In genomic region chr4:111420031-111420430, GRCm38 (mm10) we compare ENCODE assay signal across 16 mouse cellular contexts. TPM values are rescaled to one million over a fixed set of nuclear protein-coding genes. Genes with fewer than 3 reads are reported as not detected.
A peak's percentile ranks its signal among the peaks of the same experiment; 100 is the strongest.
DNase-seq lines count a peak whose midpoint lies in the region; ATAC-seq lines count a peak whose summit lies in the region.
"Had no signal": no experiment of that assay in that cellular context is flagged by ENCODE, and none has a peak within 500 bp of the region (broad histone marks: within the 10 kb centered on the region; RNA-seq: fewer than 3 reads in every experiment).

No protein-coding gene starts in this region.

- H3K4me3 ChIP-seq in heart, embryonic 10.5 days: no peak overlapping the region
- H3K4me3 ChIP-seq: erythroblast, embryonic 14.5 days; heart, embryonic 13.5 days; hindbrain, embryonic 13.5 days; liver, embryonic 13.5 days; neural tube, embryonic 12.5 days had no signal

- 91% methylated on average over 3 of the region's 3 CpGs for WGBS in heart, embryonic 10.5 days

- H3K27me3 ChIP-seq in heart, embryonic 10.5 days (ENCODE audit: insufficient read depth, poor library complexity, severe bottlenecking): no peaks in the 10 kb centered on the region
- H3K27me3 ChIP-seq: heart, embryonic 13.5 days; hindbrain, embryonic 13.5 days; neural tube, embryonic 12.5 days had no signal

- no peak for ATAC-seq in erythroblast, adult 5-6 weeks (replicated peaks; ENCODE audit: low FRiP score, poor library complexity, severe bottlenecking)

- H3K4me1 ChIP-seq in heart, embryonic 10.5 days: peaks cover 24% of the 10 kb centered on the region; the same call in 1 of the 2 replicates
- H3K4me1 ChIP-seq: liver, embryonic 13.5 days had no signal

- peaks cover 22% of the 10 kb centered on the region for H3K36me3 ChIP-seq in heart, embryonic 10.5 days
- H3K36me3 ChIP-seq: liver, embryonic 13.5 days had no signal

- peak; percentile 93 for DNase-seq in heart, adult 11 months
- DNase-seq in heart, embryonic 10.5 days (ENCODE audit: low spot score): no peak
- peak; percentile 59 for DNase-seq in lung, postnatal 10 days
- DNase-seq in lung, adult 18-20 months: no peak
- DNase-seq in gastrocnemius, postnatal 25 days: peak; percentile 42
- no peak for DNase-seq in thymus, postnatal 4 days
- DNase-seq: cerebellum, adult 2 months; left cerebral cortex, postnatal 4 days; liver, embryonic 13.5 days; right cerebral cortex, postnatal 14 days had no signal

- no peaks in the 10 kb centered on the region for H3K9me3 ChIP-seq in heart, embryonic 10.5 days
- H3K9me3 ChIP-seq: heart, embryonic 13.5 days; hindbrain, embryonic 13.5 days; liver, embryonic 13.5 days; neural tube, embryonic 12.5 days had no signal

- no peak overlapping the region for H3K27ac ChIP-seq in heart, embryonic 10.5 days
- H3K27ac ChIP-seq: heart, embryonic 13.5 days; hindbrain, embryonic 13.5 days; liver, embryonic 13.5 days; neural tube, embryonic 12.5 days had no signal

RNA-seq across cellular contexts. Expression of gene Bend5, which starts 5.2 kb away (rescaled TPM):
- polyA plus RNA-seq in heart, embryonic 10.5 days (2016; fragmentation: Nextera tagmentation; extraction: Ambion mirVana): 12.1 and 15.6 TPM in 2 replicates
- total RNA-seq in gastrocnemius, postnatal 25 days (2021): 1 to 10 TPM in 1 of 2 experiments, under 1 TPM in 1; 0.32 to 1.1 TPM
- total RNA-seq in erythroblast, adult 5-6 weeks (2015; ENCODE audit: low replicate concordance): not detected in 2 replicates
- total RNA-seq in erythroblast, adult 5-6 weeks (2017; ENCODE audit: low replicate concordance): 0.94 TPM in 1 of 2 replicates, not detected in the other
- polyA plus RNA-seq: C2C12; erythroblast, embryonic 14.5 days had no signal

Comparison
In these comparisons a context has a peak if more than half of its experiments do, and no peak if none do; other contexts are left out.
1. DNase-seq: peak in heart, adult 11 months (single experiment), lung, postnatal 10 days (single experiment) and gastrocnemius, postnatal 25 days (single experiment); none in heart, embryonic 10.5 days (single experiment), lung, adult 18-20 months (0 of 2) and thymus, postnatal 4 days (single experiment).